Comparison of ENCODE assay signal across 8 mouse cellular contexts in genomic region chr11:106193371-106194154, GRCm38 (mm10). TPM values are rescaled to one million over a fixed set of nuclear protein-coding genes. Genes with fewer than 3 reads are reported as not detected.
A peak's percentile ranks its signal among the peaks of the same experiment; 100 is the strongest.
DNase-seq lines count a peak whose midpoint lies in the region; ATAC-seq and TF ChIP-seq lines count a peak whose summit lies in the region.

No protein-coding gene starts in this region.

- H3K9me3 ChIP-seq in hindbrain, embryonic 14.5 days (ENCODE audit: control insufficient read depth, low read length): no peaks in the 10 kb centered on the region

- ATAC-seq in Patski: peak; percentile 94
- peak; percentile 96 for ATAC-seq in hindbrain, embryonic 14.5 days (ENCODE audit: low FRiP score)

- WGBS in hindbrain, embryonic 14.5 days: under 1% methylated on average over 43 of the region's 44 CpGs

- no peak for TF ChIP-seq CTCF in Patski (IDR thresholded peaks at IDR 0.05)

- DNase-seq in Patski (ENCODE audit: low read depth, low spot score): peak; percentile 87
- DNase-seq in cerebellum, postnatal 14 days: peak; percentile 97 to 98
- peak; percentile 92 for DNase-seq in frontal cortex, postnatal 14 days (ENCODE audit: low spot score in 2 of 2)
- DNase-seq in hindbrain, embryonic 14.5 days (ENCODE audit: low spot score): peak; percentile 94
- peak; percentile 97 for DNase-seq in layer of hippocampus, postnatal 36 days
- peak; percentile 98 for DNase-seq in lung, postnatal 36 days
- peak; percentile 98 for DNase-seq in retina, postnatal 1 day
- DNase-seq in urinary bladder, adult 18-20 months (ENCODE audit: low spot score in 2 of 2): peak; percentile 88 to 97

- POLR2A ChIA-PET in Patski (lab: Charles Lee): interaction anchor here (1.0 to 1.9 kb wide), 2 partner anchors 32 to 45 kb away, joined by 3 to 6 read pairs; no protein-coding TSS in a partner anchor

- CTCF ChIA-PET in Patski (lab: Charles Lee): interaction anchor here (1.2 to 1.7 kb wide), 4 partner anchors 9 to 15 kb away, joined by 3 to 5 read pairs (median 4); no protein-coding TSS in a partner anchor

- H3K4me3 ChIP-seq in hindbrain, embryonic 14.5 days (replicated peaks; ENCODE audit: low read length): peak overlapping the region; percentile 69

- peaks cover 23% of the 10 kb centered on the region for H3K36me3 ChIP-seq in hindbrain, embryonic 14.5 days (replicated peaks; ENCODE audit: control insufficient read depth, insufficient read depth)

- H3K4me2 ChIP-seq in hindbrain, embryonic 14.5 days (replicated peaks): peak overlapping the region; percentile 71

- no peaks in the 10 kb centered on the region for H3K27me3 ChIP-seq in Patski
- H3K27me3 ChIP-seq in hindbrain, embryonic 14.5 days (ENCODE audit: control insufficient read depth, insufficient read depth, low read length): no peaks in the 10 kb centered on the region

- peak overlapping the region; percentile 71 for H3K9ac ChIP-seq in hindbrain, embryonic 14.5 days

- H3K27ac ChIP-seq in hindbrain, embryonic 14.5 days: peak overlapping the region; percentile 85

- in situ Hi-C loops in Patski (cut with MboI; ENCODE audit: low pct_unique_long_range_greater_than_20kb): no loop called here

- H3K4me1 ChIP-seq in hindbrain, embryonic 14.5 days (replicated peaks; ENCODE audit: control insufficient read depth, insufficient read depth, low read length): peaks cover 10% of the 10 kb centered on the region; the same call in 1 of the 2 replicates

RNA-seq across cellular contexts. Expression of gene Strada, which starts 8.4 kb away (rescaled TPM):
- 23.3 TPM for polyA plus RNA-seq in Patski (2021)
- 27.4 and 30.1 TPM in 2 replicates for polyA plus RNA-seq in hindbrain, embryonic 14.5 days (2014; fragmentation: Nextera tagmentation; extraction: Ambion mirVana)
- total RNA-seq in layer of hippocampus, postnatal 36 days (2021): 10 to 100 TPM; 27.5 to 29.9 TPM

RNA-seq across cellular contexts. Expression of gene Ccdc47, which starts 22.6 kb away (rescaled TPM):
- polyA plus RNA-seq in Patski (2021): 136 TPM
- 76.6 and 94.5 TPM in 2 replicates for polyA plus RNA-seq in hindbrain, embryonic 14.5 days (2014; fragmentation: Nextera tagmentation; extraction: Ambion mirVana)
- total RNA-seq in layer of hippocampus, postnatal 36 days (2021): 100 to 1,000 TPM in 1 of 2 experiments, 10 to 100 TPM in 1; 82.8 to 101 TPM

RNA-seq across cellular contexts. Expression of gene Ddx42, which starts 23.2 kb away (rescaled TPM):
- 62.9 TPM for polyA plus RNA-seq in Patski (2021)
- polyA plus RNA-seq in hindbrain, embryonic 14.5 days (2014; fragmentation: Nextera tagmentation; extraction: Ambion mirVana): 78.0 and 82.2 TPM in 2 replicates
- 10 to 100 TPM; 69.9 to 70.9 TPM for total RNA-seq in layer of hippocampus, postnatal 36 days (2021)

RNA-seq across cellular contexts. Expression of gene Limd2, which starts 32.9 kb away (rescaled TPM):
- polyA plus RNA-seq in Patski (2021): 80.1 TPM
- 140 and 158 TPM in 2 replicates for polyA plus RNA-seq in hindbrain, embryonic 14.5 days (2014; fragmentation: Nextera tagmentation; extraction: Ambion mirVana)
- 100 to 1,000 TPM; 138 to 144 TPM for total RNA-seq in layer of hippocampus, postnatal 36 days (2021)

RNA-seq across cellular contexts. Expression of gene Gm10840, which starts 32.9 kb away (rescaled TPM):
- polyA plus RNA-seq in Patski (2021): not detected
- polyA plus RNA-seq in hindbrain, embryonic 14.5 days (2014; fragmentation: Nextera tagmentation; extraction: Ambion mirVana): not detected in 2 replicates
- total RNA-seq in layer of hippocampus, postnatal 36 days (2021): 1 to 10 TPM in 1 of 2 experiments, not detected in 1; 2.2 TPM

Comparison
In these comparisons a context has a peak if more than half of its experiments do, and no peak if none do; other contexts are left out.
1. Peak in every context shown above with its lines: DNase-seq, ATAC-seq, H3K4me3 ChIP-seq and H3K27ac ChIP-seq.